Mouse (Mus musculus): ENCODE measurements at regions not wholly inside any gene's neighbourhood (a gene's known extent, or its start where the extent isn't known, plus 50 kb on each side); places are given as distances from the start of the nearest gene placed in this dataset.

GRCm38 (mm10) chr16:31598409-31598988 is 64.7 kb upstream of the Dlg1 start:
- DNase-seq (ENCODE audit: low read depth, low spot score) = no peak

- DNase-seq (ENCODE audit: low read depth, low spot score) = no peak
Measured at GRCm38 (mm10) chr16:31598989-31599421, 64.2 kb upstream of the Dlg1 start.

- no peak for DNase-seq (ENCODE audit: low read depth, low spot score)
Measured at GRCm38 (mm10) chr16:31601278-31601677, 62.0 kb upstream of the Dlg1 start.

- no peak for DNase-seq (ENCODE audit: low read depth, low spot score)
Measured at GRCm38 (mm10) chr16:31603185-31603584, 60.1 kb upstream of the Dlg1 start.

- DNase-seq (ENCODE audit: low read depth, low spot score) = no peak
Measured at GRCm38 (mm10) chr16:31606389-31607177, 56.7 kb upstream of the Dlg1 start.

- no peak for DNase-seq (ENCODE audit: low read depth, low spot score)
Measured at GRCm38 (mm10) chr16:31608964-31609363, 54.3 kb upstream of the Dlg1 start.

- no peak for DNase-seq (ENCODE audit: low read depth, low spot score)
Measured at GRCm38 (mm10) chr16:31609394-31610172, 53.7 kb upstream of the Dlg1 start.

All from brain, embryonic 18.5 days (tissue).